Mouse (Mus musculus): ENCODE results near the gene L1cam.

Gene L1cam

GRCm38 (mm10) chrX:73880194-73881035 lies 15.5 kb downstream of the L1cam start:
- DNase-seq (ENCODE audit: low spot score in 2 of 2), result peak; percentile 51 to 58

GRCm38 (mm10) chrX:73877014-73877413 lies 18.9 kb downstream of the L1cam start:
- no peak for DNase-seq (ENCODE audit: low spot score in 2 of 2)

GRCm38 (mm10) chrX:73875881-73876280 lies 20.0 kb downstream of the L1cam start:
- DNase-seq (ENCODE audit: low spot score in 2 of 2), result no peak

DNA sequence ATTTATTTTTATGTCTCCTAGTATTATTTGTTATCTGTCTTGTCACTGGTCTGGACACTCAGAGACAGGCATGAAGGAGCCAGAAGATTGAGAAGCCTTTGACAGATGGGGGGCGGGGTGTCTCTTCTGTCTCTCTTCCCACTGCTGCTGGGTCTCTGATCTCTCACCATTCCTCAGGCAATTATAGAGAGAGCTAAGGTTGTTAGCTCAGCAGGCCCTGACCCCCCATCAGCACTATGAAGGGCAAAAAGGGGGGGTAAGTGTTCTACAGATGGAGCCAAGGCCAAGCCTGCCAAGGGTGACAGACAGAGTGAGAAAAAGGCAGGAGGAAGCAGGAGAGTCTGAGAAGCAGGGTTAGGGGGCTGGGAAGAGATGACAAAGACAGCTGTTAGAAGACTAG lies 23.9 kb downstream of the L1cam start:
- no peak for DNase-seq (ENCODE audit: low spot score in 2 of 2)

DNA sequence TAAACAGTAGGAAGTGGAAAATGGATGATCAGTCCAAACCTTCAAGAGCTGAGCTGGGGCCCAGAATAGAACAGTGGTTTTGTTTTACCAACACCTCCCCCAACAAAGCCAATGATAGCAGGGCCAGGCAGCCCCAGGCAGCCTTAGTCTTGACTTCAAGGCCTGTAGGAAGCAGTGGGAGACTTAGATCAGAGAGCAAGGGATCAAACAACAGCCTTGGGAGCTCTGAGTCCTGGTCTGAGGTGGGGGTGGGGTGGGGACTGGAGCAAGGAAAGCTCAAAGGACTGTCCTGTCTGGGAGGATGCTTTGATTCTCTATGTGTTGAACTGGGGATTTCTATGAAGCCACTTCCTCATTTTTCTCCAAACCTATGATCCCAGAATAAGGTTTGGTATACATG lies 24.4 kb downstream of the L1cam start:
- DNase-seq (ENCODE audit: low spot score in 2 of 2), result no peak

DNA sequence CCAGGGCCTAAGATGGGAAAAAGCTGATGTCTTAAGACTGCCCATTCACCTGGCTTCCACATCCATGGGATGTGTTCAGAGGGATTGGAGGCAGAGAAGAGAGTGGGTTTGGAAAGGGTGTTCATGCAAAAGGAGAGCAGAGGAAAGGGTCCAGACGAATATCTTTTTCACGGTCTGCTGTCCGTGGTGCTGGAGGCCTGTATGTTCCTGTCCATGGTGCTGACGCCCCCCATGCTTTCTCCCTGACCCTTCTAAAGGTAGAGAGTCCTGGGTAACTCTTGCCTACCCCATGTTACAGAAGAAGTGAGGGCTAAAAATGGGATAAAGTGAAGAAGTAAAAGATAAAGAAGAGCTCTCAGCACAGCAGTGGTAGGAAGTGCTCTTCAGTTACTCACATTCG lies 26.6 kb downstream of the L1cam start:
- DNase-seq (ENCODE audit: low spot score in 2 of 2), result no peak

DNA sequence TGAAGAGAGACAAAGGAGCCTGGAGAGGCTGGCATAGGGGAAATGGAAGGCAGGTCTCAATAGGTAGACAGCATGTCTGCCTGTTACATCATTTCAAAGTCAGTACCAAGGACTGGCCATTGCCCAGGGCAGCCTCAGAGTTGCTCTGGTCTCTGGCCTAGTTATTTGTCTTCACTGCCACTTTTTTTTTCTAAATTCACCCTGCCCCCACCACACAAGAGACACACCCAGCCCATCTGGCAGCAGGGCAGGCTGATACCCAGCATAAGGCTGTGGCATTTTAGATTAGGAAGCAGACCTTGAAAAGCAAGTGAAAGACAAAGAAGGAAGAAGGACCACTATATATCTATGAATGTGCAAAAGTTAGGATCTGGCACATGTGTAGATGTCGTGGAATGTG lies 28.1 kb downstream of the L1cam start:
- no peak for DNase-seq (ENCODE audit: low spot score in 2 of 2)

DNA sequence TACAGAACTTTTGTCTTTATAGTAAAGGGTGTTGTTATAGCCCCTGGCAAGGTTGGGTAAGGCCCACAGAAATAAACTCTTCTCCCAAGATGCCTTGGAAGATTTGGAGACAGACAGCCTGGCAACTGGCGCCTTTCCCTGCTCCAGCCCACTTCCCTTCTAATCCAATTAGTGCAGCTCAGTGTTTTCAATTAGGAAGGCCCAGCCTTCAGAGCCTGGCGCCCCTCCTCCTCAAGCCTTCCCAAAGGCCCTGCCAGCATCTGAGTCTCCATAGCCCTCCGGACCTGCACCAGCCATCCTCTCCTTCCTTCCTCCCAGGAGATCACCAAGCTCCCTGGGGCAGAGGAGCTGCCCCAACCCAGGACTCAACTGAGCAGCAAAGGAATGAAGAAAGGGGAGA lies 28.6 kb downstream of the L1cam start:
- peak in 1 of 2 experiments; percentile 41 for DNase-seq (ENCODE audit: low spot score in 2 of 2)

DNA sequence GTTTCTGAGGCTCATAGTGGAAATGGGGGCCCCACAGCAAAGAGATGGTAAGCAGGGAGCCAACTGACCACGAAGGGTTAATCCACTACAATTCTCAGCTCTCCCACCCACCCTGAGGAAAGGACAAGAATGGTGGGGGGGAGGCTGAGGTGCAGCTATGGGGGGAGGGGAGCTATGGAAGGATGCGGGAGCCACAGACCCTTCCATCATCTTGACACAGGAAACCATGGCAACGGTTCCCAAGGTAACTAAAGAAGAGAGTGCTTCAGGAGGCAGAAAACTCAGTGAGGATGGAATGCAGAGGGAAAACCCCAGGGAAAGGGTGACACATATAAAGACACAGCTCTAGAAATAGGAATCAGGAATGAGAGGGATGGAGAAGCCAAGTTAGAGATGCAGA lies 31.2 kb downstream of the L1cam start:
- peak in 1 of 2 experiments; percentile 41 for DNase-seq (ENCODE audit: low spot score in 2 of 2)

DNA sequence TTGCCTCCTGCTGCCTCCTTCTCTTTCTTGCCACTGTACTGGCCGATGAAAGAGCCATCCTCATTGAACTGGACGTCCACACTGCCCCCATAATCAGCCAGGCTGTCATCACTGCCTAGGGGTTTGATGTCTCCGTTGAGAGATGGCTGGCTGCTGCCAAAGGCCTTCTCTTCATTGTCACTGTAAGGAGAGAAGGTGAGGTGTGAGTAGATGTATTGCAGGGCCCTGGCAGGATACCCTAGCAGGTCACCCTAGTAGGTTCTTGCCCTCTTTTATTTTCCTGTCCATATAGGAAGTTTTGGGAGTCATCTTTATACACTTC lies 40.9 kb downstream of the L1cam start:
- DNase-seq (ENCODE audit: low spot score in 2 of 2), result no peak

DNA sequence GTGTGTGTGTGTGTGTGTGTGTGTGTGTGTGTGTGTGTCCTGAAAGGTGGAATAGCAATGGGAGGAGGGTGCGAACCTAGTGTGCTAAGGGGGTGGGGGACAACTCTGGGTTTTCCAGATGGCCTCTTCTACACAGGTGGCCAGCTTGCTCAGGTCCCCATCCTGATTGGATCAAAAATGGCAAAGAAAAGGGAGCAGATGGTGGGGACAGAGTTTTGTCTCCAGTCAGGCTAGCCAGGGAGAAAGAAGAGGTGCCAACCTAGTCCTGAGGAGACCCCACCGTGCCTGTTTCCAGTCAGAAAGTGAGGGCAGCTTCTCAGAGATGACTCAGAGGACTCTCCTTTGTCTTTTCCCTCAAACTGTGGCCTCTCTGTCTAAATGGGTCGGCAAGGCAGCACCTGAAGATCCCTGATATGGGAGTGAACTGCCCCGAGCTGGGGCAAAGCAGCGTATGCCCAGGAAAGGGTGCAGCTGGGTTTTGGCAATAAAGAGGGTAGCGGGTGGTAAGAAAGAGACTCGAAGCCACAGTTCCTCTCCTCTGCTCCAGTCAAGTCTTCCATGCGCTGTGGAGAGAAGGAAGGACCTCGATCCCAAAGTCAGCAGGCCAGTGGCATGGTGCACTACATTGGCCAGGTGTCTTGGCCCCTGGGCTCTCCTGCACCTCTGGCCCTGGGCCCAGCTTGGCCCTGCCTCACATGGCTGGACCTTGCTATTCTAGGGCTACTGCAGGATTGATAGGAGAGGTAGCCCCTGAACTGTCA lies 41.4 kb downstream of the L1cam start:
- no peak for DNase-seq (ENCODE audit: low spot score in 2 of 2)

DNA sequence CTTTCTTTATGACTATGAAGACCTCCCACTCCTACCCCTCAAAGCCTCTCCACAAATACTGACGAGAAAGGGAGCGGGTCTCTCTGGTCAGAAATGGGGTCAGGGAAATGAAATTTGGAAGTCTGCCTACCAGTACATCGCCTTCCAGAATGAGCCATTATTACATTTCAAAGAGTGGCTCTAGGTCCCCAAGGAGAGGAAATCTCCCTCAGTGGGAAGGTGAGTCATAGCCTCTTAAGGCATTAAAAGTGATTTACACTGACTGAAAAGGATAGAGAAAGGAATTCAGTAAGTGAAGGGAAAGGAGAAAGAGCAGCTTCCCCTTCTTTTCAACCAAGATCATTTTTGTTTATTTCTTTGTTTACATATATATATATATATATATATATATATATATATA lies 59.2 kb downstream of the L1cam start:
- DNase-seq (ENCODE audit: low spot score in 2 of 2), result no peak

DNA sequence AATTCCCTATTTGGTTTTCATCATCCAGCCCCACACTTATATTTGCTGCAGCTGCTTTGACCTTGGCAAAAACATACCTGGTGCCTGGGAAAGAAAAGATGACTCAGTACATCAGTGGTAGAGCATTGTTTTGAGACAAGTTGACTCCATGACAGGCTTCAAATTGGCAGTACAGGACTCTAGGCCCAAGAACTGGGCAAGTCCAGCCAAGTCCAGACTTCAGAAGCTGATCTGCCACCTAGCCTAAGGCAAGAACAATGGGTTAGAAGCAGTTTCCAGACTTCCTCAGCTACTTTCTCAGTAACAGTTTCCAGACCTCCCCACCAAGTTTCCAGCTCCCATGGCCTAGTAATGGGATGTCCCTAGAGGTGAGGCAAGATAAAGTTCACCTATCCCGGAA lies 60.2 kb downstream of the L1cam start:
- no peak for DNase-seq (ENCODE audit: low spot score in 2 of 2)

DNA sequence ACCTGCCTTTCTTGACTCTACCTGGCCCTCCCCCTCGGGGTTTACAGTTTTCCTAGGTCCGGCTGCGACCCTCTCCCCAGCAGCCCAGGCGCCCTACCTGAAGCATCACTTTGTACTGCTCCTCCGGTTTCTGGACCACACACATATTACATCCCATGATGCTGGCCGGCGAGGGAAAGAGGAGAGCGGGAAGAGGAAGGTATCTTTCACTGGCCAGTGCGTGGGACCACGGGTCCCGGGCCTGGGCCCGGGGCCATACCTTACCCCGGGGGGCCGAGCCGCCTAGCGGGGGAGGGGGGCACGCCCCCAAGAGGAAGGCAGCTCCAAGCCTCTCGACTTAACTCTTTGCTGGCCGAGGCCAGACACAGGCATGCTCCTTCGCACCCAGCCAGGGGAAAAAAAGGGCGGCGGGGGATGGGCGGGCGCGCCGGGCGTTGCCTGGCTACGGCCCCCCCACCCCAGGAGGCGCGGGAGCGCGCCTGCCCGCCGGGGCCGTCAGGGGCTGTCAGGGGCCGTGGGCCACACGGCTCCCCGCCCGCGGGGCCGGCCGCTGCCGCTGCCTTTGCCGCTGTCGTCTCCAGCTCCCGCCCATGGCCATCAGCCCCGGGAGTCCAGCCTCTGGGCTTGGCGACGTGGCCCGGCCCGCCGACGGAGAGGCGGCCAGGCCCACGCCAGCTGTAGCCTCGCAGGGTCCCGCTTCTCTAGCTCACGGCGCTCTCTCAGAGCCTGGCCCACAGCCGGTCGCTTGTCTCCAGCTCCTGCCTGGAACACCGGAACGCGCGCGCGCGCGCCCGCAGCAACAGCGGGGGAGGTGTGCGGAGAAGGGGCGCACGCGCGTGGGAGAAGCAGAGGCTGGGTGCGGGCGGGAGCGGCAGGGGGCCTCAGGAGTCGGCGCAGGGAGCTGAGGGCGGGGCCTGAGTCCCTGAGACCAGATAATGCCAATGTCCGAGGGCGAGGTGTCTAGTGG lies 71.4 kb downstream of the L1cam start, which contains the start of gene Pdzd4:
Gene Pdzd4 (minus strand): TSS at position 785 of the 967 bp plus-strand sequence.
- peak; percentile 80 to 85 for DNase-seq (ENCODE audit: low spot score in 2 of 2)

- DNase-seq (ENCODE audit: low spot score in 2 of 2), result peak; percentile 27 to 29
Observed at GRCm38 (mm10) chrX:73823747-73824146, 72.2 kb downstream of the L1cam start.

- DNase-seq (ENCODE audit: low spot score in 2 of 2), result no peak
Observed at GRCm38 (mm10) chrX:73816596-73817314, 79.2 kb downstream of the L1cam start.

DNA sequence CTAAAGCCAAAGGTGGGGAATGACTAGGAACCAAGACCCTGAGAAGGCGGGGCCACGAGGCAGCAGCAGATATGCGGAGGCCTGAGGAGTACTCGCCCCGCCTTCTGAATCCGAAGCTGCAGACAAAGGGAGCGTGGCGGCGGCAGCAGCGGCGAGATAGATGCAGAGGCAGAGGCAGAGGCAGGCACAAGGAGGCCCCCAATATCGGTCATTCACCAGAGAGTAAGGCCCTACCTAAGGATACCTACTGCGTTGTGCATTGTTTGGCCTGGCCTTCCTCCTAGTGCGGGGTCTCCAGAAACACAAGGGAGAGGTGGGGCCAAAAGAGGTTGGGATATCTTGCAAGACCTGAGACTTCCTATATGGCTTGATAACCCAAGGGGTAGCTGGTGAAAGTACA lies 80.8 kb downstream of the L1cam start:
- peak in 1 of 2 experiments; percentile 30 for DNase-seq (ENCODE audit: low spot score in 2 of 2)

GRCm38 (mm10) chrX:73805814-73806213 lies 90.1 kb downstream of the L1cam start:
- DNase-seq (ENCODE audit: low spot score in 2 of 2), result no peak

Data from right cerebral cortex, postnatal 10 days (tissue).